Mouse (Mus musculus) heart, embryonic 14.5 days (tissue): ENCODE measurements around the gene Olfr715. TPM values are rescaled to one million over a fixed set of nuclear protein-coding genes. Genes with fewer than 3 reads are reported as not detected.
"Not testable (repeated sequence)": the region's sequence is repeated elsewhere in the genome, so short reads cannot be mapped to it uniquely, and the experiment has no call there.

Experiments used
- ATAC-seq: fragments of 200-750 bp; cut with Nextera tagmentation; 2 replicates; pipeline ENCODE4 v1.8.0; 2017; ENCODE audit warnings: low read depth, moderate TSS enrichment; ENCODE audit not compliant: insufficient number of reproducible peaks, insufficient read depth, low FRiP score
- H3K27ac ChIP-seq, 2 experiments: fragments of 200-500 bp in 1 of 2; fragments of 300-500 bp in 1 of 2; sonication (generic) in 1 of 2; replicated peaks in 1 of 2; 2 replicates each; pipeline ENCODE4 v1.5.1; 2012 to 2014; ENCODE audit warnings: low read depth in 2 of 2, low read length in 2 of 2, control low read depth in 1 of 2, mild to moderate bottlenecking in 1 of 2, mixed read lengths in 1 of 2; ENCODE audit not compliant: control insufficient read depth in 1 of 2, insufficient read depth in 1 of 2
- H3K27me3 ChIP-seq: fragments of 300-500 bp; sonication (generic); 2 replicates; pipeline ENCODE4 v1.6.1; 2014; ENCODE audit warnings: mild to moderate bottlenecking, low read length, control low read depth; ENCODE audit not compliant: control insufficient read depth, insufficient read depth
- H3K36me3 ChIP-seq: fragments of 300-500 bp; sonication (generic); 2 replicates; pipeline ENCODE4 v1.6.1; 2014; ENCODE audit warnings: mild to moderate bottlenecking, control low read depth, low read length, mixed read lengths; ENCODE audit not compliant: control insufficient read depth, insufficient read depth
- H3K4me1 ChIP-seq, 2 experiments: fragments of 200-500 bp in 1 of 2; fragments of 300-500 bp in 1 of 2; sonication (generic) in 1 of 2; 2 replicates each; pipeline ENCODE4 v1.6.1; 2012 to 2014; ENCODE audit warnings: low read length in 2 of 2, control low read depth in 1 of 2, mixed read lengths in 1 of 2; ENCODE audit not compliant: control insufficient read depth in 2 of 2, insufficient read depth in 2 of 2
- H3K4me2 ChIP-seq: fragments of 300-500 bp; sonication (generic); 2 replicates; pipeline ENCODE4 v1.6.1; 2014; ENCODE audit warnings: mild to moderate bottlenecking, low read length
- H3K4me3 ChIP-seq, 2 experiments: fragments of 200-500 bp in 1 of 2; fragments of 300-500 bp in 1 of 2; sonication (generic) in 1 of 2; 2 replicates each; pipeline ENCODE4 v1.5.1; 2012 to 2014; ENCODE audit warnings: low read length in 2 of 2, mild to moderate bottlenecking in 2 of 2, control low read depth in 1 of 2, low read depth in 1 of 2, moderate library complexity in 1 of 2; ENCODE audit not compliant: control insufficient read depth in 1 of 2, insufficient read depth in 1 of 2
- H3K9ac ChIP-seq: fragments of 300-500 bp; sonication (generic); 2 replicates; pipeline ENCODE4 v1.6.1; 2014; ENCODE audit warnings: mild to moderate bottlenecking, low read length
- H3K9me3 ChIP-seq: fragments of 300-500 bp; sonication (generic); 2 replicates; pipeline ENCODE4 v1.6.1; 2016; ENCODE audit warnings: low read length, control low read depth; ENCODE audit not compliant: control insufficient read depth
- WGBS: fragments of 180-500 bp; shearing (Covaris S2); extraction: QIAGEN DNeasy Blood & Tissue Kit; methylation state at CpG from one replicate; pipeline ENCODE4 v1.1.7; 2014; 5-methylcytosine and 5-hydroxymethylcytosine counted together
- polyA plus RNA-seq: library from polyadenylated mRNA; unstranded; fragments of >200 nt; fragmentation: Nextera tagmentation; extraction: Ambion mirVana; gene quantifications from 2 replicates; pipeline ENCODE4 v1.2.1, GENCODE M21; 2014

Olfr715 gene
- not detected in 2 replicates for polyA plus RNA-seq

GRCm38 (mm10) chr7:107130983-107131382 is at the start of gene Olfr715:
Gene Olfr715 (minus strand): TSS chr7:107131083.
- H3K9me3 ChIP-seq, H3K27me3 ChIP-seq, ATAC-seq, H3K4me3 ChIP-seq, H3K27ac ChIP-seq, H3K9ac ChIP-seq, H3K4me2 ChIP-seq, H3K4me1 ChIP-seq, H3K36me3 ChIP-seq: not testable (repeated sequence)
- 69% methylated on average over 2 of the region's 3 CpGs for WGBS

DNA sequence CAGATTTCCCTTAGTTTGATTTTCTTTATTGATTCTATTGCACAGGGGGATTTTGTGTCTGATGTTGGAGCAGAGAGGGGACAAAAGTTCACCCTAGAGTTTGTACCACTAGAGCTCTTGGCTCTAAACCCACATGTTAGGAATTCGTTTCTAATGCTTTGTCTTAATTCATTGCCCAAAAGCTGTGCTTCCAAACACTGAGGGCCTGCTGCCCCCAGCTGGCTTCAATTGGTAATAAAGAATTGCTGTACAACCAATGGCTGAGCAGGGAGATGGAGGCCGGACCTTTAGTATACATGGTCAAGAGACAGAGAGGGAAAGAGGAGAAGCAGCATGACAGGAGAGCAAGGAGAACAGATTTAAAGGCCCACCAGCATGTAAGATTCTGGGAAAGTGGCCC is 49.5 kb upstream of the Olfr715 start:
- Histone ChIP-seq H3K27me3 (no peaks in the 10 kb centered on the region), H3K4me2 (no peak overlapping the region), H3K27ac (no peak overlapping the region), H3K4me1 (no peaks in the 10 kb centered on the region), H3K9me3 (no peaks in the 10 kb centered on the region), H3K36me3 (no peaks in the 10 kb centered on the region), H3K9ac (no peak overlapping the region), H3K4me3 (no peak overlapping the region)
- no peak for ATAC-seq
- 36% methylated on average over 2 of the region's 2 CpGs for WGBS

GRCm38 (mm10) chr7:107166690-107167089 is 35.8 kb upstream of the Olfr715 start, which contains the start of gene Nlrp14:
Gene Nlrp14 (plus strand): TSS chr7:107166990.
- no peaks in the 10 kb centered on the region for H3K27me3 ChIP-seq
- no peak for ATAC-seq
- no peak within 1 kb of the TSS for H3K9ac ChIP-seq
- H3K9me3 ChIP-seq: no peaks in the 10 kb centered on the region
- 72% methylated on average over 10 of the region's 10 CpGs for WGBS
- no peak within 1 kb of the TSS for H3K4me3 ChIP-seq
- H3K27ac ChIP-seq: no peak within 1 kb of the TSS
- H3K4me1 ChIP-seq: no peaks in the 10 kb centered on the region
- no peak within 1 kb of the TSS for H3K4me2 ChIP-seq
- H3K36me3 ChIP-seq: no peaks in the 10 kb centered on the region

DNA sequence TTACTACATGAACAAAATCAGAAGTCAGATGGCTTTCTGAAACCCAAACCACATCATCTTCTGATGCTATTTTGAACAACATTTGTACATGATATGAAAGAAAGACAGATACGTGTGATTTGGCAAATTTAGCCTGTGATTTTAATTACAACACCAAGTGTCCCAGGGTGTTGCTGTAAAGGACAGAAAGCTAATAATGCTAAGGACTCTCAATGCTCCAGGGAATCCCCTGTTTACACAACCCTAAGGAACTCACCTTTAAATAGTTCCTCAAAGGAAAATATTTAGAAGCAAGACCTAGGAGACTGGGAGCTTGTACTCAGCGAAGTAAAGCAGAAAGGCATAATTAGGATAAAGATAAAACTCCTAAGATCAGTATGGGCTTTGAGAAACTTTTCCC is 7.1 kb upstream of the Olfr715 start, which contains the start of gene Olfr716:
Gene Olfr716 (plus strand): TSS at position 301 of the 400 bp plus-strand sequence.
- not testable (repeated sequence) for H3K4me1 ChIP-seq, H3K9ac ChIP-seq, H3K9me3 ChIP-seq, H3K27ac ChIP-seq, H3K36me3 ChIP-seq, H3K4me3 ChIP-seq, H3K27me3 ChIP-seq, H3K4me2 ChIP-seq, ATAC-seq
- WGBS: 51% methylated on average over 2 of the region's 2 CpGs

- WGBS: 83% methylated on average over 1 of the region's 2 CpGs
- not testable (repeated sequence) for H3K27ac ChIP-seq, H3K4me2 ChIP-seq, ATAC-seq, H3K4me3 ChIP-seq, H3K27me3 ChIP-seq, H3K4me1 ChIP-seq, H3K9ac ChIP-seq, H3K9me3 ChIP-seq, H3K36me3 ChIP-seq
Measured at GRCm38 (mm10) chr7:107110269-107110668, 20.6 kb downstream of the Olfr715 start, which contains the start of gene Olfr715b. Gene Olfr715b (minus strand): TSS chr7:107110369.

- Histone ChIP-seq H3K27me3 (no peaks in the 10 kb centered on the region), H3K27ac (no peak within 1 kb of the TSS), H3K36me3 (no peaks in the 10 kb centered on the region), H3K4me1 (no peaks in the 10 kb centered on the region), H3K4me2 (no peak within 1 kb of the TSS), H3K9ac (no peak within 1 kb of the TSS), H3K4me3 (no peak within 1 kb of the TSS), H3K9me3 (no peaks in the 10 kb centered on the region)
- ATAC-seq: no peak
- WGBS: 47% methylated on average over 1 of the region's 1 CpGs
Measured at GRCm38 (mm10) chr7:107092920-107093319, 38.0 kb downstream of the Olfr715 start, which contains the start of gene Olfr17. Gene Olfr17 (plus strand): TSS chr7:107093220.

Other genes starting within 250 kb of the Olfr715 start
- not detected in 2 replicates for gene Olfr706, start 242.9 kb downstream of the Olfr715 start, polyA plus RNA-seq
- not detected in 2 replicates for gene Olfr707, start 229.8 kb downstream of the Olfr715 start, polyA plus RNA-seq
- gene Olfr1532-ps1, start 223.1 kb downstream of the Olfr715 start, polyA plus RNA-seq: not detected in 2 replicates
- not detected in 2 replicates for gene Olfr709-ps1, start 198.9 kb downstream of the Olfr715 start, polyA plus RNA-seq
- gene Olfr710, start 182.8 kb downstream of the Olfr715 start, polyA plus RNA-seq: not detected in 2 replicates
- gene Olfr6, start 167.1 kb downstream of the Olfr715 start, polyA plus RNA-seq: not detected in 2 replicates
- gene Olfr711, start 155.6 kb downstream of the Olfr715 start, polyA plus RNA-seq: not detected in 2 replicates
- gene Olfr2, start 125.0 kb downstream of the Olfr715 start, polyA plus RNA-seq: not detected in 2 replicates
- gene Olfr713, start 99.9 kb downstream of the Olfr715 start, polyA plus RNA-seq: not detected in 2 replicates
- gene Olfr714, start 60.1 kb downstream of the Olfr715 start, polyA plus RNA-seq: not detected in 2 replicates
- gene Olfr17, start 37.9 kb downstream of the Olfr715 start, polyA plus RNA-seq: not detected in 2 replicates
- gene Olfr715b, start 20.7 kb downstream of the Olfr715 start, polyA plus RNA-seq: not detected in 2 replicates
- gene Olfr716, start 7.2 kb upstream of the Olfr715 start, polyA plus RNA-seq: not detected in 2 replicates
- not detected in 2 replicates for gene Nlrp14, start 35.9 kb upstream of the Olfr715 start, polyA plus RNA-seq
- gene Rbmxl2, start 78.4 kb upstream of the Olfr715 start, polyA plus RNA-seq: not detected in 2 replicates
- 0.53 and 0.54 TPM in 2 replicates for gene Syt9, start 239.6 kb upstream of the Olfr715 start, polyA plus RNA-seq